Mouse (Mus musculus): ENCODE results near the gene Ubash3a. TPM values are rescaled to one million over a fixed set of nuclear protein-coding genes. Genes with fewer than 3 reads are reported as not detected.
"Not testable (repeated sequence)": the region's sequence is repeated elsewhere in the genome, so short reads cannot be mapped to it uniquely, and the experiment has no call there.

Ubash3a gene
- polyA plus RNA-seq, 2 experiments: 8.4 to 11.8 TPM

DNA sequence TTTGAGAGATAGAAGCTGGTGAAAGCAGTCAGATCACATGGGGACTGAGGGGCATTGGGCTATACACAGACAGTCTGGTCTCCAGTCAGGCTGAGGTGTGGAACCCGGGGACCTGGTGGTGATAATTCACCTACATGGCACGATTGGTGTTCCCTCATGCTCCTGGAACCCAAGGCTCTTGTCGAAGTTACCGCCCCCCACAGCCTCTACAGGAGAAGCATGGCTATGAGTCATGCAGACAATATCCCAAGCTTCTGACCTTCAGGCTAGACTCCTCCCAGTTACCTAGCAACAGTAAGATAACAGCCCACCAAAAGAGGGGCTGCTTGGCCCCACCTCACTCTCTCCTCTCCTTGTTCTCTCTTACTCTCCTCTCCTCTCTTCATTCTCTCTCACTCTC, 62.6 kb downstream of the Ubash3a start:
- Histone ChIP-seq H3K27ac (no peak overlapping the region), H3K27me3 (ENCODE audit: control insufficient read depth, insufficient read depth, low read length) (no peaks in the 10 kb centered on the region), H3K4me1 (replicated peaks; ENCODE audit: control insufficient read depth in 2 of 2, insufficient read depth in 2 of 2, low read length in 1 of 2) (no peaks in the 10 kb centered on the region), H3K4me3 (ENCODE audit: insufficient read depth in 1 of 2, low read depth in 2 of 2, low read length in 2 of 2) (no peak overlapping the region), H3K36me3 (replicated peaks; ENCODE audit: control insufficient read depth, insufficient read depth, low read depth) (no peaks in the 10 kb centered on the region), H3K4me2 (ENCODE audit: low read depth) (no peak overlapping the region), H3K9ac (replicated peaks) (no peak overlapping the region), H3K9me3 (ENCODE audit: control insufficient read depth, low read length) (no peaks in the 10 kb centered on the region)
- TF ChIP-seq CTCF (IDR thresholded peaks at IDR 0.05; ENCODE audit: low read depth): no peak
- WGBS (ENCODE audit: insufficient replicate concordance): 44% methylated on average over 4 of the region's 4 CpGs
- DNase-seq (ENCODE audit: low read depth in 3 of 3, low spot score in 3 of 3) (no peak), ATAC-seq (ENCODE audit: insufficient read depth) (no peak)

DNA sequence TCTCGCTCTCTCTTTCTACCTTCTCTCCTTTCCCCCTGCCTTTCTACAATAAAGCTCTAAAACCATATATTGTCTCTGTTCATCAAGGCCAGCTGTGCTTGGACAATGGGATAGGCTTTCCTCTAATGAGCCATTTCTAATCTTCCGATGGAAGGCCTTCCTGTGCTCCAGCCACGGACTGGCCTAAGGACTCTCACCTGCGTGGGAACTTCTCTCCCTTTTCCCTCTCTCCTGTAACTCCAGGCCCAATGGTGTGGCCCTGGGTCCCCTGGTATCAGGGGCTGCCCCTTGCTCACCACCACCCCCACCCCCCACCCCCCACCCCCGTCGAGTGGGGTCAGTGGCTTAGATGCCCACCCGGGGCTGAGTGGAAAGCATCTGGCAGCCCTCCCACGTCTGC, 63.1 kb downstream of the Ubash3a start:
- not testable (repeated sequence) for H3K27me3 ChIP-seq (ENCODE audit: control insufficient read depth, insufficient read depth, low read length); H3K4me2 ChIP-seq (ENCODE audit: low read depth); H3K9me3 ChIP-seq (ENCODE audit: control insufficient read depth, low read length); H3K4me1 ChIP-seq (replicated peaks; ENCODE audit: control insufficient read depth in 2 of 2, insufficient read depth in 2 of 2, low read length in 1 of 2); H3K27ac ChIP-seq; H3K4me3 ChIP-seq (ENCODE audit: insufficient read depth in 1 of 2, low read depth in 2 of 2, low read length in 2 of 2); ATAC-seq (ENCODE audit: insufficient read depth); DNase-seq (ENCODE audit: low read depth in 3 of 3, low spot score in 3 of 3); H3K9ac ChIP-seq (replicated peaks); H3K36me3 ChIP-seq (replicated peaks; ENCODE audit: control insufficient read depth, insufficient read depth, low read depth)
- 47% methylated on average over 8 of the region's 8 CpGs for WGBS (ENCODE audit: insufficient replicate concordance)

DNA sequence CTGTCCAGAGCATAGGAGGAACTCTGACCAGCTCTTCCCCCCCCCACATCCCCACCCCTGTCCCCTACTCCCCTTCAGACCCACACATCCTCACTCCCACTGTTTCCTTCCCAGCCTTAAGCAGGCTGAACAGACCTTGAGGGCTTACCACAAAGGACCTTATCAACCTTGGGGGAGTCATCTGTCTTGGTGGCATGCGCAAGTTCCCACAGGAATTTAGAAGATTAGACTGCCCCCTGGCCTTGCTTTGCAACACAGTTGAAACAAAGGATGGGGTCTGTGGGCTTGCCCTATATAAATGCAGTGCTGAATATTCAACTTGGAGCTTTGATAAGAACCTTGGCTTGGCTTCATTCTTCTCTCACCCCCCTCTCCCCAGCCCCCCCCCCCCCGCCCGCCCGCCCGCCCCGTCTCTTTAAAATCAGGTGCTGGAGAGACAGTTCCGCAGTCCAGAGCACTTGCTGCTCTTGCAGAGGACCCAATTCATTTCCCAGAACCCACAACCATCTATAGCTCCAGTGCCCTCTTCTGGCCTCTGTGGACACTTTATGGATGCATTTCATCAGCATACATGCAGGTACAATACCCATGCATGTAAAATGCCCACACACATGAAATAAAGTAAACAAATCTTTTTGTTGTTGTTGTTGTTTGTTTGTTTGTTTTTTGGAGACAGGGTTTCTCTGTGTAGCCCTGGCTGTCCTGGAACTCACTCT, 63.6 kb downstream of the Ubash3a start:
- ATAC-seq (ENCODE audit: insufficient read depth) (no peak), DNase-seq (ENCODE audit: low read depth in 3 of 3, low spot score in 3 of 3) (no peak)
- TF ChIP-seq CTCF (IDR thresholded peaks at IDR 0.05; ENCODE audit: low read depth): peak; percentile 13; the same call in 1 of the 2 replicates
- no peak for TF ChIP-seq EP300 (IDR thresholded peaks at IDR 0.05; ENCODE audit: low read depth)
- Histone ChIP-seq H3K27ac (no peak overlapping the region), H3K4me3 (ENCODE audit: insufficient read depth in 1 of 2, low read depth in 2 of 2, low read length in 2 of 2) (no peak overlapping the region), H3K4me2 (ENCODE audit: low read depth) (no peak overlapping the region), H3K9me3 (ENCODE audit: control insufficient read depth, low read length) (no peaks in the 10 kb centered on the region), H3K27me3 (ENCODE audit: control insufficient read depth, insufficient read depth, low read length) (no peaks in the 10 kb centered on the region), H3K9ac (replicated peaks) (no peak overlapping the region), H3K36me3 (replicated peaks; ENCODE audit: control insufficient read depth, insufficient read depth, low read depth) (no peaks in the 10 kb centered on the region), H3K4me1 (replicated peaks; ENCODE audit: control insufficient read depth in 2 of 2, insufficient read depth in 2 of 2, low read length in 1 of 2) (no peaks in the 10 kb centered on the region)
- WGBS (ENCODE audit: insufficient replicate concordance): 28% methylated on average over 7 of the region's 7 CpGs

DNA sequence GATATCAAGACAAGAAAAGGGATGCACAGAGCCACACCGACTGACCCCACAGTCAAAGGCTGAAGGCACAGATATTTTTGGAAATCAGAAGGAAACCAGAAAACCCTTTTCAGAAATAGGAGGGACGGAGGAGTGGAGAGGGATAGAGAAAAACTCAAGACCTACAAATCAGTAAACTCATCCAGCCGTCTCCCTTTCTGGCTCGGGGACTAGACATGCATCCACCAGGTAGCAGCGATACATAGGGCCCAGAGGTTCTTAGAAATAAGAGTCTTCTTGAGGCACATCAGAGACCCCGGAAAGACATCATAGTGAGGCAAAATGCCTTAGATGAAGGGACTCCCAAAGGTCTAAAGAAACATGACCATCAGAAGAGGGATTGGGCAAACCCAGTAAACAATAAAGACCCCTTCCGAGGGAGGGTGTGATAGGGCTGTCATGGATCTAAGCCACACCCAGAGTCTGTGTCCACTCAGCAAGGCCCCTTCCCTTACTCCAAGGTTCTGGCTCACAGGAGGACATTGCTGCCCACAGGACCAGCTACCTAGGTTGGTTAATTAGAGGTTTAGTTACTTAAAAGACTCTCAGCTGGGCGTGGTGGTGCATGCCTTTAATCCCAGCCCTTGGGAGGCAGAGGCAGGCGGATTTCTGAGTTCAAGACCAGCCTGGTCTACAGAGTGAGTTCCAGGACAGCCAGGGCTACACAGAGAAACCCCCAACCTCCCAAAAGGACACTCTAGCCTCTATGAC, 64.9 kb downstream of the Ubash3a start:
- no peak overlapping the region for H3K27ac ChIP-seq
- 66% methylated on average over 9 of the region's 9 CpGs for WGBS (ENCODE audit: insufficient replicate concordance)
- no peaks in the 10 kb centered on the region for H3K9me3 ChIP-seq (ENCODE audit: control insufficient read depth, low read length)
- DNase-seq (ENCODE audit: low read depth in 3 of 3, low spot score in 3 of 3) (no peak), ATAC-seq (ENCODE audit: insufficient read depth) (no peak)
- TF ChIP-seq EP300 (IDR thresholded peaks at IDR 0.05; ENCODE audit: low read depth) (no peak), CTCF (IDR thresholded peaks at IDR 0.05; ENCODE audit: low read depth) (no peak)
- H3K36me3 ChIP-seq (replicated peaks; ENCODE audit: control insufficient read depth, insufficient read depth, low read depth): no peaks in the 10 kb centered on the region
- H3K27me3 ChIP-seq (ENCODE audit: control insufficient read depth, insufficient read depth, low read length): no peaks in the 10 kb centered on the region
- no peaks in the 10 kb centered on the region for H3K4me1 ChIP-seq (replicated peaks; ENCODE audit: control insufficient read depth in 2 of 2, insufficient read depth in 2 of 2, low read length in 1 of 2)
- no peak overlapping the region for H3K4me3 ChIP-seq (ENCODE audit: insufficient read depth in 1 of 2, low read depth in 2 of 2, low read length in 2 of 2)
- H3K4me2 ChIP-seq (ENCODE audit: low read depth): no peak overlapping the region
- H3K9ac ChIP-seq (replicated peaks): no peak overlapping the region

DNA sequence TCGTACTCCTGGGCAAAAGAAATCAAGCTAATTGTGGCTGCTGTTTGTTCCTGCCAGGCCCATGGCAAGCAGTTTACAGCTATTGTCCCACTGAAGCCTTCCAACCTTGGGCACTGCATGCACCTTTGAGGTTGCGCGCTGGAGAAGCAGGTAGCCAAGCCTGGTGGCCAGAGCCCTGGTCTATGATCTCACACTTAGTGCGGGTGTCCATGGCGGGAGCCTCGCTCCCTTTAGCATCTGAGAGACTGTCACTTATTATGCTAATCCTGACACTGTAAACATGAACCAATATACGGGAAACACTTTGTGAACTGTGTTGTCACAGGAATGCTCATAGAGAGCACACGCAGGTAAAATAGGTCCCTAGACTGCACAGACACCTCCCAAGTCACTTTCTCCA, 66.0 kb downstream of the Ubash3a start:
- Histone ChIP-seq H3K4me2 (ENCODE audit: low read depth) (no peak overlapping the region), H3K27ac (no peak overlapping the region), H3K36me3 (replicated peaks; ENCODE audit: control insufficient read depth, insufficient read depth, low read depth) (no peaks in the 10 kb centered on the region), H3K9ac (replicated peaks) (no peak overlapping the region), H3K4me1 (replicated peaks; ENCODE audit: control insufficient read depth in 2 of 2, insufficient read depth in 2 of 2, low read length in 1 of 2) (no peaks in the 10 kb centered on the region), H3K27me3 (ENCODE audit: control insufficient read depth, insufficient read depth, low read length) (no peaks in the 10 kb centered on the region), H3K9me3 (ENCODE audit: control insufficient read depth, low read length) (no peaks in the 10 kb centered on the region), H3K4me3 (ENCODE audit: insufficient read depth in 1 of 2, low read depth in 2 of 2, low read length in 2 of 2) (no peak overlapping the region)
- DNase-seq (ENCODE audit: low read depth in 3 of 3, low spot score in 3 of 3): no peak
- ATAC-seq (ENCODE audit: insufficient read depth): no peak
- TF ChIP-seq EP300 (IDR thresholded peaks at IDR 0.05; ENCODE audit: low read depth) (no peak), CTCF (IDR thresholded peaks at IDR 0.05; ENCODE audit: low read depth) (no peak)
- WGBS (ENCODE audit: insufficient replicate concordance): 72% methylated on average over 8 of the region's 8 CpGs

All from liver, embryonic 14.5 days (tissue).